Mouse (Mus musculus) heart, adult 18-20 months (tissue): ENCODE measurements around the gene Nhlrc1. TPM values are rescaled to one million over a fixed set of nuclear protein-coding genes. Genes with fewer than 3 reads are reported as not detected.
A peak's percentile ranks its signal among the peaks of the same experiment; 100 is the strongest.

ENCODE experiments used
- DNase-seq, 2 experiments: peaks; one replicate each; pipeline ENCODE4 v3.0.0; 2021 to 2022; ENCODE audit warnings: mixed read lengths in 1 of 2
- total RNA-seq, 2 experiments: library from RNA; stranded (reverse); gene quantifications; 2 replicates each; pipeline ENCODE4 v1.2.3; 2021

Gene Nhlrc1
- total RNA-seq, 2 experiments from 2014 or later = 6.5 to 7.0 TPM

DNA sequence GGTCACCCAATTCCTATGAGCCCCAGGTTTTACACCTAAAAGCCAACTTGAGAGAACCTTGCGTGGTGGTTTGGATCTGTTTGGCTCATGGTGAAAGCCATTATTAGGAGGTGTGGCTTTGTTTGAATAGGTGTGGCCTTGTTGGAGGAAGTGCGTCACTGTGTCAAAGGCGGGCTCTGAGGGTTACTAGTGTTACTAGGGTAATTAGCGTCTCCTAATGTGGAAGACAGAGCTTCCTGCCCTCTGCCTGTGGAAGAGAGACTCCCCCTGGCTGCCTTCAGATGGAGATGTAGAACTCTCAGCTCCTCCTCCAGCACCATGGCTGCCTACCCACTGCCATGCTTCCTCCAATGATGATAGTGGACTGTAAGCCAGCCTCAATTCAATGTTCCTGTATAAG is 13.1 kb downstream of the Nhlrc1 start:
- DNase-seq = peak in 1 of 2 experiments; percentile 34

DNA sequence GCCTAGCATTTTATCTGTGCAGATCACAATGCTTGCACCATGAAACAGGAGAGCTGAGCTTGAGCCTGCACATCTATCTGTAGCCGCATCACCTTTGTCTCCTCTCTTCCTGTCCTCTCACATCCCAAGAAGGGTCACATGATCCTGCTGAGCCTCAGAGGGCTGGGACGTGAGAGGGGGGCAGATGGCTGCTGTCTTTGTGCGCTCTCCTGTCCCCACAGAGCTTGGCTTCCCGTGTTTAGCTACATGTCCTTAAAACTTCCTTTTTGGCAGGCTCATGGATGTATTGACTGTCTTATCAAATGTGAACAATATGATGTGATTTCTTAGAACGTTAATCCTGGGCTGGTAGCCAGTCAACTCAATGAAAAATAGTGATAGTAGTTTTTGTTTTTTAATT is 15.2 kb downstream of the Nhlrc1 start:
- DNase-seq = peak in 1 of 2 experiments; percentile 17

DNA sequence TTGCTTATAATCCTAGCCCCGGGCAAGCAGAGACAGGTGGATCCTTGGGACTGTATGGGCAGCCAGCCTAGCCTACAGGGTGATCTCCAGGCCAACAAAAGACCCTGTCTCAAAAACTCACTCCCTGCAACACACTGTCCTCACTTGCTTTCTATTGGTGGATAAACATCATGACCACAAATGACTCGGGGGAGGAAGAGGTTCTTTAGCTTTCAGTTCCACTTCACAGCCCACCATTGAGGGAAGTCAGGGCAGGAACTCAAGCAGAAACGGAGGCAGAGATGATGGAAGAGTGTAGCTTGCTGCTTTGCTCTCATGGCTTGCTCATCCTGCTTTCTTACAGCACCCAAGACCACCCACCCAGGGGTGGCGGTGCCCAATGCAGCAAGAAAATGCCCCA is 17.3 kb downstream of the Nhlrc1 start:
- DNase-seq = no peak

DNA sequence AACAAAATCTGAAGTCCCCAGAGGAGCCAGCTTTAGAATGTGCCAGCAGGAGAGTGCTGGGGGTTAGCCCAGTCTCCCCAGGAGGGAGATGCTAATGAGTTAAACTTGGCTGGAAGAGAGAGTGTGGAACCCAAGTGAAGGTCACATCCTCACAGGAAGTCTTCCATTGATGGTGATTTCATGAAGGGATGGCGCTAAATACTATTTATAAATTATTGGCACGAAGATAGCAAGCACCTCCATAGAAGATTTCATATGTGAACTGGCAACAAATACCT is 21.4 kb downstream of the Nhlrc1 start:
- DNase-seq = no peak

DNA sequence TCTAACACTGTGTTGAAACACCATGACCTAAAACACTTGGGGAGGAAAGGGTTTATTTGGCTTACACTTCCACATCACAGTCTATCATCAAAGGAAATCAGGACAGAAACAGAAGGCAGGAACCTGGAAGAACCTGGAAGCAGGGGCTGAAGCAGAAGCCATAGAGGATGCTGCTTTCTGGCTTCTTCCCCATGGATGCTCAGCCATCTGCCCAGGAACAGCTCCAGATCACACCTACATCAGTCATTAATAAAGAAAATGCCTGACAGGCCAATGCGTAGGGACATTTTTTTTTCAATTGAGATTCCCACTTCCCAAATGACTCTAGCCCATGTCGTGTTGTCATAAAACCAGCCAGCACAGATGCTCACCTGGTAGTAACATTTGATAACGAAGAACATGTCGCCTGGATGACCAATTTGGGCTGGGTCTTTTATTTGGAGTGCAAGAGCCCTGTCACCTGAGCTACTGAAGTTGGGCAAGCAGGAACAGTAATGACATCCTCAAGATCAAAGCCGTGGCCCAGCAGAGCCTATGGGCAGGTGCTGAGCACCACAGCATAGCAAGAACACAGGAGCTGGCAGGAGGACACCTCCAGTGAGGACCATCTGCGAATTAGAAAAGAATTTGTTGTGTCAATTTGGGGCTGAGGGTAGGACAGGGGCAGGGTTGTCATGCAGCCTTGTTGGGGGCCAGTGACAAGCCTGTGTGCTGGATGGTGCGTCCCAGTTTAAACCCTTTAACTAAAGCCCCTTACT is 22.0 kb downstream of the Nhlrc1 start:
- DNase-seq = no peak

DNA sequence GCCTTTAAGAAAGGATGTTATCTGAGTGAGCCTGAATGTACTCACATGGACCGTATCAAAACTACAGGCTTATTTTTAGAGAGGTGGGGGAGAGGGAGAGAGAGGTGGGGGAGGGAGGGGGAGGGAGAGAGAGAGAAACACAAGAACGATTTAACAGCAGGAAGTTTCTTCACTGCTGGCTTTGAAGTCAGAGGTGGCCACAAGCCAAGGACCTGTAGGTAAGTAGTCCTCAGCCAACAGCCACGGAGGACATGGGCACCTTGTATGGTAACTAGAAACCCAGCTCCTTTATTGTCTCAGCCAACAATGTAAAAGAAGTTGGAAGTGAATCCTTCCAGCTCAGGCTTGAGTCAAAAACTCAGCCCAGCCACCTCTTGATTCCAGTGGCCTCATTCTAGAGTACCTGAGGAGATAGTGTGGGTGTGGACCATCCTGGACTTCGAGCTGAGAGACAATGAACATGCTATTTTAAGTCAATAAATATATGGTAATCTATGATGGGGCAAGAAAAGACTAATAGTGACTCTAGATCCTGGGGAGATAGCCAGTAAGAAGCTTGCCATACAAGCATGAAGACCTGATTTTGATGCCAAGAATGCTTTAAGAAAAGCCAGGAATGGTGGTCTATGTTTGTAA is 24.2 kb downstream of the Nhlrc1 start:
- DNase-seq = no peak

DNA sequence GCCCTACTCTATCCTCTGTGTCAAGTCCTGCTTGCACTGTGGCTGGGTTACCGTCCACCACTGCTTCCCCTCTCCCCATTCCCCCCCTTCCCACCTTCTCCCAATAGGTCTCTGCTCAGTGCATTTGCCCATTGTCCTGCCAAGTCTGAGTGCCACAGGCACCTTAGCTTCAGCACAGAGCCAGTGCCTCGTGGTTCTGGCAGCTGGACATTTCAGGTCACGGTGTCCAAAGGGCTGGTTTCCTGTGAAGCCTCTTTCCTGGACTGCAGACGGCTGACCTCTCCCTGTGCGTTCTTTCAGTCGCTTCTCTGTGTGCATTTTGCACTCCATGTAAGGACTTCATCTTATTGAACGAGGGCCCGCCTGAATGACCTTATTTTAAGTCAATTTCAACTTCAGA is 26.7 kb downstream of the Nhlrc1 start:
- peak; percentile 38 to 69 for DNase-seq

DNA sequence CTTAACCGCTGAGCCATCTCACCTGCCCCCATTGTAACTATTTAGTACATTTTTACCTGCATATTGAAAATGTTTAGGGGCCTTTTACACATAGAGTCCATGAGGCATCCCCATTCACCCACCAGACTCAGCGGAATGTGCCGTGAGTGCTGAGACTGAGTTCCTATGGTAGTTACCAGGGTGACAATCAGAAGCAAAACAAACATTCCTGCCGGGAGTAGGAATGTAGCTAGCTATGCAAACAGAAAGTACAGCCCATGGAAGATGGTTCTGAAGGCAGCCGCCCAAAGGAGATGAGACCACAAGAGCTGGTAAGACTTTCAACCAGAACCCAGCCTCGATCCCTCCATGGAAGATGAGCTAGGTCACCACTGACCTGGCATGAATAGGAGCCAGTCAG is 28.4 kb downstream of the Nhlrc1 start:
- peak; percentile 22 to 43 for DNase-seq

DNA sequence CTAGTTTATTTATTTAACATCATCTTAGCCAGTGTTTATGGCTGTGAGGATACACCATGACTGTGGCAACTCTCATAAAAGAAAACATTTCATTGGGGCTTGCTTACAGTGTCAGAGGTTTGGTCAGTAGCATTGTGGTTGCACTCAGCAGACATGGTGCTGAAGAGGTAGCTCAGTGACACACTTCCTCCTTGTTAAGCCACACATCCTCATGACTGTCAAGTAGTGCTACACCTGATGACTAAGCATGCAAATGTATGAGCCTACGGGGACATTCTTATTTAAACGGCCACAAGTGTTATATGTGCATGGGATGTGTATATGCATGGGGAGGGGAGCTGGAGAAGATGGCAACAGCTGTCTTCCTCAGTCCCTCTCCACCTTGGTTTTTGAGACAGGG is 30.8 kb downstream of the Nhlrc1 start:
- DNase-seq = no peak

DNA sequence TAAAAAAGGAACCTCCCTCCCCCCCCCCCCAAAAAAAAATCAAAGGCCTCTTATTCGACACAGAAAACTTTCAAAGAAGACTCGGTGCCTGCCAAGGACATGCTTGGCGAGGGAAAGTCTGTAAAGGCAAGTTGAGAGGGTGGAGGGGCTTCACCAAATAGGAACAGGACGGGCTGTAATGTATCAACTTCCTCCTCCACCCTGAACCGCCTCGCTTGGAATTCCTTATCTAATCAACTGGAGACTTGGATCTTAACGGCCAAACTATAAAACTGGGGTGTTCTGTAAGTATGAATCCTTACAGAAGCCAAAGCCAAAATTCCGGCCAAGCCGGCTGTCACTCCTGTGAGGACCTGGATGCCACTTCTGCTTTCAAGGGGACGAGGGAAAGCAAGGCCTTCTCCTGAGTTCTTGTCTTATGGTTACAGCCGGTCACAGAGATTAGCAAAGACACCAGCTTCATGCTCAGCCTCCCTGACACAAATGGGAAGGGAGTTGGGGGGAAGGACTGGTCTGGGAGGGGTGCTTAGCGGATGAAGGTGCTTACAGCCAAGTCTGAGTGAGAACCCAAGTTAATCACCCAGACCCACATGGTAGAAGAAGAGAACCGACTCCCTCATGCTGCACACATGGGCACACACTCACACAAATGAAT is 34.7 kb downstream of the Nhlrc1 start:
- peak; percentile 55 to 78 for DNase-seq

DNA sequence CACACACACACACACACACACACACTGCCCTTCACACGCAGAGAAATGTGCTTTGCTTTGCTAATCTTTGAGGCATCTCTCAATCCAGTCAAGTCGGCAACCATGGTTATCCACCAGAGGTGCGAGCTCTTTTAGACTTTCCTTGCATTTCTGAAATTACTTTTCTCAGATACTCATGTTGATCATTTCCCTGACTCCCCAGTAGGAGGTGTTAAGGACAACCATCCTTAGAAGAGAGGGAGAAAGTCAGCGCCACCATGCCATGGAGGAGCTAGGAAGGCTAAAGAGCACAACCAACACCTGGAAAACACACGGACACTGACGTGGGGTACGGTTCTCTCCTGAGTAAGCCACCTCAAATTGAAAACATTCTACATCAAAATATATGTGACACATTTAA is 38.1 kb downstream of the Nhlrc1 start:
- no peak for DNase-seq

DNA sequence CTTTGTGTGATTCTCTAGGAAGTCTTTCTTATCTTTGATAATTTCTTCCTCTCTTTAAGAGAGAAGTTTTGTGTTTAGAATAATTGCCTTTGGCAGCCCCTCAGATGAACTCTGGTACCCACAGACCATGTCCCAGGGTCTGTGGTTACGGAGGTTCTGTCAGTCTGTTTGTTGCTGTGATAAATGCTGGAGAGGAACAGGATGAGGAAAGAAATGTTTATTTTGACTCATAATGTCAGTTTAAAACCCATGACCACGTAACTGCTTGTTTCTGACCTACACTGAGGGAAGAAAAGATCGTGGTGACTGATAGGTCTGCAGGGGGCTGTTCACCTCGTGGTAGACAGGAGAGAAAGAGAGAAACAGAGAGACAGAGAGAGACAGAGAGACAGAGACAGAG is 38.7 kb downstream of the Nhlrc1 start:
- DNase-seq = no peak

DNA sequence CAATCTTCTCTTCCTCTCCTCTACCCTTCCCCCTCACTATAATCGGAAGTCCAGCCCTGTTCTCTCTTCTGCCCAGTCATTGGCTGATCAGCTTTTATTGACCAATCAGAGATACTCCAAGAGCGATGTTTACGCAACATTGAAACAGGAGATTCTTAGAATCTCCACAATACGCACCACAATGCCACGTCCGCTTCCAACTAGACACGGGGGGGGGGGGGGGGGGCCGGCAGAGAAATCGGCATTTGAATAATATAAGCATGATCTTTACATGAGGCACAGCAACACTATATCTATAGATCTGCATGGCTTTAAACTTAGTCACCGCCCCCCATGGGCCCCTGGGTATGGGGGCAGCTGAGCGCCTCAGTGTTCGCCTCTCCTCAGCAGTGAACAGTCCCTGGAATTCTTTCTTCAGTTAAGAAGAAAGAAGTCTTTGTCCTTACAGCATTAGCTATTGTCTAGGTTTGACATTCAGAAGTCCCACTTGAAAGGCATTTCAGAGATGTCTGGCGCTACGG is 39.6 kb downstream of the Nhlrc1 start:
- no peak for DNase-seq

DNA sequence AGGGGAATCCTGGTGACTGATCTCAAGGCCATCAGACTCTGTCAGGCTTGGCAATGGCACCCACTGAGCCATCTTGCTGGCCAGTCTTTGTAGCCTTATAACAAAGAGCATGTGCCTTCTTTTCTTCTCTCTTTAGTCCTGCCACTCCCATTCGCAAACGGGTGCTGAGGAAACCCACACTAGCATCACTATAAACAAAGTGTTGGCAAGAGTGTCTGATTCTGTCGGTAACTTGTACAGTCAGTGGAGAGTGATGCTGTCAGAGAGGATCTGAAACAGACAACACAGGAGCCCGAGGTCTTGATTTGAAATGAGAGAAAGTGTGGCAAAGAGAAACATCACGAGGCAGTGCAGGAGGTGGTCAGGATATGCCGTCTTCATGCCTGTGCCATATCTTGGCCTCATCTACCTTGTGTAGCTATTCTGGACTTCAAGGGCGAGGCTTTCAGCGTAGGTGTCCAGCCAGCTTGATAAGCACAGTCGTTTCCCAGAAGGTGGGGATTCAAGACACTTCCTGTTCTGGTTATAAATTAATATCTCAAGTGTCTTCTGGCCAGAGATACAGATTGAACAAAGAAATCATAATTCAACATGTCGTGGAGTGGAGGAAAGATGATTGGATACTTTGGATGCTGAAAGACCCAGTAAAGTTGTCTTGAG is 44.2 kb downstream of the Nhlrc1 start:
- peak in 1 of 2 experiments; percentile 29 for DNase-seq

DNA sequence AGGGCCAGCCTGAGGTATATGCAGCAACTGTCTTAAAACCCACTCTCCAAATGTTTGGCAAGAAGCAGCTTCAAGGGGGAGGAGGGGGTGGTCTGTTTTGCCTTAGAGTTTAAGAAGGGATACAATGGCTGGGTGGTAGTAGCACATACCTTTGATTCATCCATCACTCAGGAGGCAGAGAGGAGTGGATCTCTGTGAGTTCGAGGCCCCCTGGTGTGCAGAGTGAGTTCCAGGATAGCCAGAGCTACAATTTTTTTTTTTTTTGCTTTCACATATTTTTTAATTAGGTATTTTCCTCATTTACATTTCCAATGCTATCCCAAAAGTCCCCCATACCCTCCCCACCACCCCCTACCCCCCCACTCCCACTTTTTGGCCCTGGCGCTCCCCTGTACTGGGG is 46.0 kb downstream of the Nhlrc1 start:
- DNase-seq = no peak

DNA sequence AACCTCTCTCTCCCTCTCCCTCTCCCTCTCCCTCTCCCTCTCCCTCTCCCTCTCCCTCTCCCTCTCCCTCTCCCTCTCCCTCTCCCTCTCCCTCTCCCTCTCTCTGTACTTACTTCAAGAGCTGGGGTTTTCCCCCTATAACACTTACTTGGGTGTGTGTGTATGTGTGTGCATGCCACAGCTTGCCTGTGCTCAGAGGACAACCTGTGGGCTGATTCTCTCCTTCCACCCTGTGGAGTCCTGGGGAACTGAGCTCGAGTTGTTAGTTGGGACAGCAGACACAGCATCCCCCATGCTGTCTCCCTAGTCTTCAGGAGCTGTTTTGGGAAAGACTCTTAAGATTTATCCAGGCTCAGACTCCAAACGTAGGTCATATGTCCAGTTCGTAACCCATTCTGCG is 47.3 kb downstream of the Nhlrc1 start:
- DNase-seq = no peak

Other genes with a start within 250 kb of the Nhlrc1 start
- 100 to 1,000 TPM; 110 to 116 TPM for gene Kif13a, start 85.0 kb downstream of the Nhlrc1 start, total RNA-seq
- 10 to 100 TPM; 10.9 to 12.0 TPM for gene Kdm1b, start 28.6 kb upstream of the Nhlrc1 start, total RNA-seq
- 1 to 10 TPM; 4.7 TPM for gene Tpmt, start 29.9 kb upstream of the Nhlrc1 start, total RNA-seq
- 10 to 100 TPM; 32.6 to 37.9 TPM for gene Dek, start 91.4 kb upstream of the Nhlrc1 start, total RNA-seq
- gene Rnf144b, start 107.8 kb upstream of the Nhlrc1 start, total RNA-seq = 10 to 100 TPM; 35.6 to 44.5 TPM